Mouse (Mus musculus) midbrain, embryonic 14.5 days (tissue): ENCODE data around the gene Ptf1a. TPM values are rescaled to one million over a fixed set of nuclear protein-coding genes. Genes with fewer than 3 reads are reported as not detected.

Experiments used
- polyA plus RNA-seq: library from polyadenylated mRNA; unstranded; fragments of >200 nt; fragmentation: Nextera tagmentation; extraction: Ambion mirVana; gene quantifications from 2 replicates; pipeline ENCODE4 v1.2.1, GENCODE M21; 2014

Ptf1a gene
- polyA plus RNA-seq, 1 experiment from 2014 or later, result 0.64 TPM

Other genes starting within 250 kb of the Ptf1a start
- gene Armc3, start 246.4 kb upstream of the Ptf1a start, polyA plus RNA-seq, result 1.1 and 1.6 TPM in 2 replicates
- gene Msrb2, start 74.2 kb upstream of the Ptf1a start, polyA plus RNA-seq, result 5.8 and 5.9 TPM in 2 replicates
- gene 4921504E06Rik, start 108.3 kb downstream of the Ptf1a start, polyA plus RNA-seq, result 0.12 and 0.24 TPM in 2 replicates
- 1.1 and 1.7 TPM in 2 replicates for gene Otud1, start 212.1 kb downstream of the Ptf1a start, polyA plus RNA-seq